Mouse (Mus musculus): Measurements from ENCODE around the gene Arsg. TPM values are rescaled to one million over a fixed set of nuclear protein-coding genes. Genes with fewer than 3 reads are reported as not detected.
A peak's percentile ranks its signal among the peaks of the same experiment; 100 is the strongest.
"Not testable (repeated sequence)": the region's sequence is repeated elsewhere in the genome, so short reads cannot be mapped to it uniquely, and the experiment has no call there.

Gene Arsg
- total and polyA plus RNA-seq, 2 experiments from 2014 or later: 4.3 TPM

DNA sequence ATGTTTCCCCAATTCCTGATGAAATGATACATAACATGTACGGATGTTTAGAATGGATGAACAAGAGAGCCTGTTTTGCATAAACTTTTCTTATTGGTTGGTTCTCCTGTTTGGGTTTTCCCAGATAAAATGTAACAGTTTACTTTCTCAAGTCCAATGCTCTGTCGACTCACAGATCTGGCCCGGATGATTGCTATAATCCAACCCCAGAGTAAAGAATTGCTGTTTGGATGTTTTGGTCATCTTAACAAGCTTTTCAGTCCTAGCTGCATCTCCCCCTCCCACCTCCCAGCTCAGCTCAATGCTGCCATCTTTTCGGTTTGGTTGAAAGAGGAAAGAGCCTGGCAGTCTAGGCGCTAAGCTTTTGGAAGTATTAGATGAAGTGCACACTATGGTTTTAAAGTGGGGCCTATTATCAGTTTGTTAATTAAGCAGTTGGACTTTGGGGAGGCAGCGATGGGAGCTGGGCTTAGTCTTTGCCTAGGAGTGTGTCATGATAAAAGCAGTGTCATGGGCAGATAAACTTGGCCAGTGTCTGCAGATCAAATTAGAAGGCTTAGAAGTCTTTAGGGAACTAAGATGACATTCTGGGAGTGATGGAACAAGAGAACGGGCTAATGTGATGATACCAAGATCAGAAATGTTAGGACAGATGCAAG lies 139.8 kb downstream of the Arsg start:
- ATAC-seq (ENCODE audit: insufficient read depth, low read depth) (no peak), DNase-seq (ENCODE audit: low spot score) (no peak)
- WGBS: 69% methylated on average over 7 of the region's 7 CpGs
- Histone ChIP-seq H3K27ac (ENCODE audit: low read depth) (no peak overlapping the region), H3K27me3 (ENCODE audit: control insufficient read depth, insufficient read depth, low read length) (no peaks in the 10 kb centered on the region), H3K4me1 (ENCODE audit: control insufficient read depth, insufficient read depth) (peaks cover 23% of the 10 kb centered on the region), H3K36me3 (replicated peaks; ENCODE audit: control insufficient read depth, insufficient read depth, low read length) (no peaks in the 10 kb centered on the region), H3K9ac (replicated peaks; ENCODE audit: low read depth, low read length) (no peak overlapping the region), H3K4me2 (ENCODE audit: low read depth, low read length) (no peak overlapping the region), H3K9me3 (replicated peaks; ENCODE audit: control insufficient read depth, low read length) (no peaks in the 10 kb centered on the region), H3K4me3 (ENCODE audit: low read depth, low read length) (no peak overlapping the region)
- no peak for TF ChIP-seq EP300 (IDR thresholded peaks at IDR 0.05; ENCODE audit: low read depth)
- no peak for TF ChIP-seq CTCF (IDR thresholded peaks at IDR 0.05; ENCODE audit: low read depth)

DNA sequence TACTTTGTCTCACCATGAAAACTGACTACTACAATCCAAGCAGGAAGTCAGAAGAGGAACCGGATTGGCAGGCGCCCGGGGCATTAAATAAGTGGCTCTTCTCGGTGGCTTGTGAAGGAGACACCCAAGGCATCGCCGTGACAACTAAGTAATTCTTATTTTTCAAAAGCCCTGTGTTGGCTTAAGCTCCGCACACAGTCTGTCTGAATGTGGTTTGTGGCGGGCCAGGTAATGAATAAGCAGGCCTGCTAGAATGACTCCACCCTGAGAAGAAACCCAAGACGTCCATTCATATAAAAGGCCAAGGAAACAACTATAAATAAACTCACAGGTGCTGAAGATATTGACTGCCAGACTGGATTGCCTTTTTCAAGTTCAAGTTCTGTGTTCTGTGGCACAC lies 142.1 kb downstream of the Arsg start:
- Histone ChIP-seq H3K9me3 (replicated peaks; ENCODE audit: control insufficient read depth, low read length) (no peaks in the 10 kb centered on the region), H3K4me3 (ENCODE audit: low read depth, low read length) (no peak overlapping the region), H3K27ac (ENCODE audit: low read depth) (no peak overlapping the region), H3K4me1 (ENCODE audit: control insufficient read depth, insufficient read depth) (peaks cover 12% of the 10 kb centered on the region), H3K36me3 (replicated peaks; ENCODE audit: control insufficient read depth, insufficient read depth, low read length) (no peaks in the 10 kb centered on the region), H3K27me3 (ENCODE audit: control insufficient read depth, insufficient read depth, low read length) (no peaks in the 10 kb centered on the region), H3K4me2 (ENCODE audit: low read depth, low read length) (no peak overlapping the region), H3K9ac (replicated peaks; ENCODE audit: low read depth, low read length) (no peak overlapping the region)
- DNase-seq (ENCODE audit: low spot score) (no peak), ATAC-seq (ENCODE audit: insufficient read depth, low read depth) (no peak)
- WGBS: 74% methylated on average over 9 of the region's 9 CpGs
- TF ChIP-seq EP300 (IDR thresholded peaks at IDR 0.05; ENCODE audit: low read depth) (no peak), CTCF (IDR thresholded peaks at IDR 0.05; ENCODE audit: low read depth) (no peak)

DNA sequence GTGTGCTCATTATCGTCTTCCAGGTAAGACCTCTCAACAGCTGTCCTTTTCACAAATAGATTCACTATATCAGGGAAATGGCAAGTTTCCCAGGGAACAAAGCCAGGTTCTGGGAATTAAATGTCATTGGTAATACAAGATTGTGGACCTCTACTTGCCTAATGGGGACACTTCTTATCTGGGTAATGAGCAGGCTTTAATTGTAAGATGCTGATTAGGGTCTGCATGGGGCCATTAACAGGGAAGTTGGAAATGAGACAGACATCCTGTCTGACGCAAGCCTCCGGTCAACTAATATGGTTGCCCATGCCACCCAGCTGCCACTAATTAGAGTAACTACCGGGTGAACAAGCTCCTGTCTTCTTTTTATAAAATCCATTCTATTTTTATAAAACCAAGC lies 143.2 kb downstream of the Arsg start:
- peak overlapping the region; percentile 16 for H3K27ac ChIP-seq (ENCODE audit: low read depth)
- DNase-seq (ENCODE audit: low spot score): no peak
- H3K27me3 ChIP-seq (ENCODE audit: control insufficient read depth, insufficient read depth, low read length): no peaks in the 10 kb centered on the region
- H3K4me2 ChIP-seq (ENCODE audit: low read depth, low read length): no peak overlapping the region
- no peak overlapping the region for H3K9ac ChIP-seq (replicated peaks; ENCODE audit: low read depth, low read length)
- no peaks in the 10 kb centered on the region for H3K9me3 ChIP-seq (replicated peaks; ENCODE audit: control insufficient read depth, low read length)
- no peak overlapping the region for H3K4me3 ChIP-seq (ENCODE audit: low read depth, low read length)
- ATAC-seq (ENCODE audit: insufficient read depth, low read depth): no peak
- TF ChIP-seq CTCF (IDR thresholded peaks at IDR 0.05; ENCODE audit: low read depth) (no peak), EP300 (IDR thresholded peaks at IDR 0.05; ENCODE audit: low read depth) (no peak)
- H3K4me1 ChIP-seq (ENCODE audit: control insufficient read depth, insufficient read depth): peaks cover 9% of the 10 kb centered on the region
- H3K36me3 ChIP-seq (replicated peaks; ENCODE audit: control insufficient read depth, insufficient read depth, low read length): no peaks in the 10 kb centered on the region
- 50% methylated on average over 4 of the region's 4 CpGs for WGBS

DNA sequence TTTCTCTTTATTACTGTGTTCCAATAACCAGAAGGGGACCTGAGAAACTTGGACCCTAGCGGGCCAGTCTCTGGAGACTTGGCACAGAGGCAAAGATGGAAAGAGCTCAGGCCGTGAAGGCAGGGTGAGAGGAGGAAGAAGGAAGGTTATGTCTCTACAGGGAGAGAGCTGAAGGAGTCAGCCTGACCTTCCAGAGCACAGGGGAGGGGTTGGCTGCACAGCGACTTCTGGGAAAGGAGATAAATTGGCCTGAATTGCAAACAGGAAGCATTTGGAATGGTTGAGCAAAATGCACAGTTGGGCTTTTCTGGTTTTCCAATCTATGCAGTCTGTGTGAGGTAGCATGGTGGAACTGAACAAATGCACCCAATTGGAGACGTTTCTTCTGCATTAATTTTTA lies 143.6 kb downstream of the Arsg start:
- no peak for ATAC-seq (ENCODE audit: insufficient read depth, low read depth)
- no peak for TF ChIP-seq CTCF (IDR thresholded peaks at IDR 0.05; ENCODE audit: low read depth)
- H3K9ac ChIP-seq (replicated peaks; ENCODE audit: low read depth, low read length): no peak overlapping the region
- no peak overlapping the region for H3K4me2 ChIP-seq (ENCODE audit: low read depth, low read length)
- no peaks in the 10 kb centered on the region for H3K9me3 ChIP-seq (replicated peaks; ENCODE audit: control insufficient read depth, low read length)
- H3K27me3 ChIP-seq (ENCODE audit: control insufficient read depth, insufficient read depth, low read length): no peaks in the 10 kb centered on the region
- peak overlapping the region; percentile 16 for H3K27ac ChIP-seq (ENCODE audit: low read depth)
- no peak overlapping the region for H3K4me3 ChIP-seq (ENCODE audit: low read depth, low read length)
- H3K4me1 ChIP-seq (ENCODE audit: control insufficient read depth, insufficient read depth): peaks cover 10% of the 10 kb centered on the region
- H3K36me3 ChIP-seq (replicated peaks; ENCODE audit: control insufficient read depth, insufficient read depth, low read length): no peaks in the 10 kb centered on the region
- DNase-seq (ENCODE audit: low spot score): peak; percentile 67
- 39% methylated on average over 4 of the region's 4 CpGs for WGBS

DNA sequence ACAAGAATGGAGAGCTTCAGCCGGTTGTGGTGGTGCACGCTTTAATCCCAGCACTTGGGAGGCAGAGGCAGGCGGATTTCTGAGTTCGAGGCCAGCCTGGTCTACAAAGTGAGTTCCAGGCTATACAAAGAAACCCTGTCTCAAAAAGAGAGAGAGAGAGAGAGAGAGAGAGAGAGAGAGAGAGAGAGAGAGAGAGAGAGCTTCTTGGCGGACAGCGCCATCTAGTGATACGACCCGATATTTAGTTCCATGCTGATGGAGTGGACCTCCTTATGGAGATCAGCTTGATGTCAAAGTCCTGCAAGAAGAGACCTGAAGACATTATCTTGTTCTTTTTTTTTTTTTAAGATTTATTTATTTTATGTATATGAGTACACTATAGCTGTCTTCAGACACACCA lies 145.9 kb downstream of the Arsg start:
- not testable (repeated sequence) for ATAC-seq (ENCODE audit: insufficient read depth, low read depth); H3K27me3 ChIP-seq (ENCODE audit: control insufficient read depth, insufficient read depth, low read length); H3K4me2 ChIP-seq (ENCODE audit: low read depth, low read length); H3K36me3 ChIP-seq (replicated peaks; ENCODE audit: control insufficient read depth, insufficient read depth, low read length); H3K4me3 ChIP-seq (ENCODE audit: low read depth, low read length); H3K9me3 ChIP-seq (replicated peaks; ENCODE audit: control insufficient read depth, low read length); H3K9ac ChIP-seq (replicated peaks; ENCODE audit: low read depth, low read length); H3K27ac ChIP-seq (ENCODE audit: low read depth)
- peak; percentile 55 for DNase-seq (ENCODE audit: low spot score)
- peak; percentile 67 for TF ChIP-seq CTCF (IDR thresholded peaks at IDR 0.05; ENCODE audit: low read depth)
- peaks cover 28% of the 10 kb centered on the region for H3K4me1 ChIP-seq (ENCODE audit: control insufficient read depth, insufficient read depth)
- 30% methylated on average over 8 of the region's 8 CpGs for WGBS

DNA sequence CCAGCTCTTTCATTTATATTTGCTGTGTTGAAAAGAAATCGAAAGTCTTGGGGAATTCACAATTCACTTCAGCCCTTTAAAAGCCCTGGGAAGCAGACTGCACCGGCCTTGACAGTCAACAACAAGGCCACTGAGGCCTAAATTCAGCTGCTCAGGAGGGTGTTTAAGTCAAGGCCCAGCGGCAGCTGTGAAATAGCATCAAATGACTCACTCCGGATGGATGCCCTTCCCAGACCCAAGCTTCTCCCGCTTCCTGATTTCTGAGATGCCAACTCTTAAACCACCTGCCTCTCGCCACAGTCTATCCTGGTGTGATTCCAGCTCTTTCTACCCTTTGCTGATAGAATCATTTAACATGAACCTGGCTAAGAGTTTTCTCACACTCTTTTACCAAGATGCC lies 147.2 kb downstream of the Arsg start:
- Histone ChIP-seq H3K4me2 (ENCODE audit: low read depth, low read length) (no peak overlapping the region), H3K4me1 (ENCODE audit: control insufficient read depth, insufficient read depth) (peaks cover 28% of the 10 kb centered on the region), H3K9ac (replicated peaks; ENCODE audit: low read depth, low read length) (no peak overlapping the region), H3K27ac (ENCODE audit: low read depth) (no peak overlapping the region), H3K9me3 (replicated peaks; ENCODE audit: control insufficient read depth, low read length) (no peaks in the 10 kb centered on the region), H3K27me3 (ENCODE audit: control insufficient read depth, insufficient read depth, low read length) (no peaks in the 10 kb centered on the region), H3K4me3 (ENCODE audit: low read depth, low read length) (no peak overlapping the region), H3K36me3 (replicated peaks; ENCODE audit: control insufficient read depth, insufficient read depth, low read length) (no peaks in the 10 kb centered on the region)
- TF ChIP-seq CTCF (IDR thresholded peaks at IDR 0.05; ENCODE audit: low read depth): no peak
- TF ChIP-seq EP300 (IDR thresholded peaks at IDR 0.05; ENCODE audit: low read depth): no peak
- DNase-seq (ENCODE audit: low spot score) (no peak), ATAC-seq (ENCODE audit: insufficient read depth, low read depth) (no peak)
- 75% methylated on average over 6 of the region's 6 CpGs for WGBS
